Mouse (Mus musculus) limb, embryonic 14.5 days (tissue): ENCODE measurements around the gene Rxfp4. TPM values are rescaled to one million over a fixed set of nuclear protein-coding genes. Genes with fewer than 3 reads are reported as not detected.

Source experiments
- ATAC-seq: fragments of 200-750 bp; cut with Nextera tagmentation; 2 replicates; pipeline ENCODE4 v1.8.0; 2017; ENCODE audit warnings: low read depth, moderate number of reproducible peaks, moderate TSS enrichment; ENCODE audit not compliant: low FRiP score
- DNase-seq: peaks from one replicate; pipeline ENCODE4 v3.0.0-alpha.2; 2015; ENCODE audit warnings: low spot score
- H3K27ac ChIP-seq: fragments of 300-500 bp; sonication (generic); replicated peaks from 2 replicates; pipeline ENCODE4 v1.5.1; 2014; ENCODE audit warnings: low read depth, mild to moderate bottlenecking, low read length, moderate library complexity, mixed read lengths
- H3K27me3 ChIP-seq: fragments of 300-500 bp; sonication (generic); 2 replicates; pipeline ENCODE4 v1.6.1; 2014; ENCODE audit warnings: low read length, mixed read lengths; ENCODE audit not compliant: control insufficient read depth, insufficient read depth
- H3K36me3 ChIP-seq: fragments of 300-500 bp; sonication (generic); 2 replicates; pipeline ENCODE4 v1.6.1; 2014; ENCODE audit warnings: mild to moderate bottlenecking, low read length, moderate library complexity, mixed read lengths; ENCODE audit not compliant: control insufficient read depth, insufficient read depth
- H3K4me1 ChIP-seq: fragments of 300-500 bp; sonication (generic); 2 replicates; pipeline ENCODE4 v1.6.1; 2014; ENCODE audit warnings: antibody characterized with exemption, low read length, mixed read lengths; ENCODE audit not compliant: control insufficient read depth, insufficient read depth
- H3K4me2 ChIP-seq: fragments of 300-500 bp; sonication (generic); replicated peaks from 2 replicates; pipeline ENCODE4 v1.6.1; 2014; ENCODE audit warnings: low read depth, mild to moderate bottlenecking, low read length, moderate library complexity; ENCODE audit not compliant: severe bottlenecking
- H3K4me3 ChIP-seq: fragments of 300-500 bp; sonication (generic); replicated peaks from 2 replicates; pipeline ENCODE4 v1.5.1; 2014; ENCODE audit warnings: low read length
- H3K9ac ChIP-seq: fragments of 300-500 bp; sonication (generic); 2 replicates; pipeline ENCODE4 v1.6.1; 2014; ENCODE audit warnings: mild to moderate bottlenecking, low read depth, low read length, moderate library complexity; ENCODE audit not compliant: severe bottlenecking
- H3K9me3 ChIP-seq: fragments of 300-500 bp; sonication (generic); 2 replicates; pipeline ENCODE4 v1.6.1; 2016; ENCODE audit warnings: low read length; ENCODE audit not compliant: control insufficient read depth
- POLR2A ChIP-seq: fragments of 200-500 bp; IDR thresholded peaks from 2 replicates; pipeline ENCODE4 v1.8.0; 2012; ENCODE audit warnings: inconsistent platforms, mild to moderate bottlenecking, moderate library complexity, borderline replicate concordance; ENCODE audit not compliant: insufficient read depth, insufficient read length; ENCODE audit errors: extremely low read depth
- WGBS: fragments of 180-500 bp; shearing (Covaris S2); extraction: QIAGEN DNeasy Blood & Tissue Kit; methylation state at CpG from one replicate; pipeline ENCODE4 v1.1.7; 2014; 5-methylcytosine and 5-hydroxymethylcytosine counted together
- polyA plus RNA-seq, 2 experiments: library from polyadenylated mRNA; depleted of rRNA in 1 of 2; stranded (reverse) in 1 of 2; unstranded in 1 of 2; fragments of >200 nt; fragmentation: Nextera tagmentation in 1 of 2; extraction: Ambion mirVana in 1 of 2; gene quantifications; 2 replicates each; pipeline versions ENCODE4 v1.2.1 to v1.2.3; 2012 to 2014

The Rxfp4 gene
- polyA plus RNA-seq, 2 experiments, result 0.15 TPM; not detected in 1

GRCm38 (mm10) chr3:88623346-88624135, 29.4 kb downstream of the Rxfp4 start:
- no peaks in the 10 kb centered on the region for H3K27me3 ChIP-seq
- H3K4me2 ChIP-seq, result peak overlapping the region; percentile 92
- no peak for TF ChIP-seq POLR2A
- H3K9ac ChIP-seq, result peak overlapping the region; percentile 96
- H3K4me3 ChIP-seq, result peak overlapping the region; percentile 80
- ATAC-seq (no peak), DNase-seq (no peak)
- H3K36me3 ChIP-seq, result peaks cover 34% of the 10 kb centered on the region
- no peaks in the 10 kb centered on the region for H3K9me3 ChIP-seq
- H3K4me1 ChIP-seq, result peaks cover 26% of the 10 kb centered on the region
- WGBS, result 4% methylated on average over 15 of the region's 15 CpGs
- H3K27ac ChIP-seq, result peak overlapping the region; percentile 96

GRCm38 (mm10) chr3:88622941-88623345, 30.0 kb downstream of the Rxfp4 start:
- no peaks in the 10 kb centered on the region for H3K27me3 ChIP-seq
- H3K9ac ChIP-seq, result peak overlapping the region; percentile 96
- TF ChIP-seq POLR2A, result no peak
- H3K9me3 ChIP-seq, result no peaks in the 10 kb centered on the region
- H3K4me1 ChIP-seq, result peaks cover 26% of the 10 kb centered on the region
- H3K36me3 ChIP-seq, result peaks cover 30% of the 10 kb centered on the region
- ATAC-seq (peak; percentile 45), DNase-seq (peak; percentile 72)
- 0% methylated on average over 4 of the region's 6 CpGs for WGBS
- peak overlapping the region; percentile 96 for H3K27ac ChIP-seq
- peak overlapping the region; percentile 80 for H3K4me3 ChIP-seq
- peak overlapping the region; percentile 92 for H3K4me2 ChIP-seq

GRCm38 (mm10) chr3:88622113-88622940, 30.6 kb downstream of the Rxfp4 start:
- Histone ChIP-seq H3K36me3 (peaks cover 25% of the 10 kb centered on the region; the same call in 1 of the 2 replicates), H3K9me3 (no peaks in the 10 kb centered on the region), H3K4me2 (peak overlapping the region; percentile 92), H3K4me1 (peaks cover 28% of the 10 kb centered on the region), H3K4me3 (peak overlapping the region; percentile 80), H3K27ac (peak overlapping the region; percentile 96), H3K27me3 (no peaks in the 10 kb centered on the region), H3K9ac (peak overlapping the region; percentile 96)
- peak; percentile 47 for DNase-seq
- WGBS, result under 1% methylated on average over 24 of the region's 24 CpGs
- no peak for ATAC-seq
- TF ChIP-seq POLR2A, result no peak

GRCm38 (mm10) chr3:88621537-88622112, 31.3 kb downstream of the Rxfp4 start:
- DNase-seq, result peak; percentile 51
- WGBS, result 0% methylated on average over 19 of the region's 36 CpGs
- no peak for TF ChIP-seq POLR2A
- peak; percentile 36 for ATAC-seq
- peak overlapping the region; percentile 80 for H3K4me3 ChIP-seq
- no peaks in the 10 kb centered on the region for H3K9me3 ChIP-seq
- peak overlapping the region; percentile 96 for H3K9ac ChIP-seq
- no peaks in the 10 kb centered on the region for H3K27me3 ChIP-seq
- H3K4me1 ChIP-seq, result peaks cover 32% of the 10 kb centered on the region
- peak overlapping the region; percentile 96 for H3K27ac ChIP-seq
- peak overlapping the region; percentile 92 for H3K4me2 ChIP-seq
- H3K36me3 ChIP-seq, result peaks cover 25% of the 10 kb centered on the region; the same call in 1 of the 2 replicates
